Mouse (Mus musculus) brain, embryonic 18.5 days (tissue): ENCODE measurements around the gene Ak2.

Source experiments
- DNase-seq: peaks from one replicate; pipeline ENCODE4 v3.0.0-alpha.2; 2012; ENCODE audit warnings: low read depth, low spot score

The Ak2 gene

DNA sequence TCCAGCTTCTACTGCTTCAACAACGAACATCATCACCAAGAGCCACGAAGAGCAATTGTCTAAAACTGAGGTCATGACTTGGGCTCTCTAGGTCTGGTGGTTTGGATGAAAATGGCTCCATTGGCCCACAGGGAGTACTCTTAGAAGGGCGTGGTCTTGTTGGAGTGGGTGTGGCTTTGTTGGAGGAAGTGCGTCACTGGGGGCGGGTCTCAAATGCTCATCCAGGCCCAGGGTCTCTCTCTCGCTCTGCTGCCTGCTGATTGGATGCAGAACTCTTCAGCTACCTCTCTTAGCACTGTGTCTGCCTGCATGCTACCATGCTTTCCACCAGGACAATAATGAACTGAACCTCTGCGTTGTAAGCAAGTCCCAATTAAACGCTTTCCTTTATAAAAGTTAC is 17.1 kb upstream of the Ak2 start:
- DNase-seq: no peak

DNA sequence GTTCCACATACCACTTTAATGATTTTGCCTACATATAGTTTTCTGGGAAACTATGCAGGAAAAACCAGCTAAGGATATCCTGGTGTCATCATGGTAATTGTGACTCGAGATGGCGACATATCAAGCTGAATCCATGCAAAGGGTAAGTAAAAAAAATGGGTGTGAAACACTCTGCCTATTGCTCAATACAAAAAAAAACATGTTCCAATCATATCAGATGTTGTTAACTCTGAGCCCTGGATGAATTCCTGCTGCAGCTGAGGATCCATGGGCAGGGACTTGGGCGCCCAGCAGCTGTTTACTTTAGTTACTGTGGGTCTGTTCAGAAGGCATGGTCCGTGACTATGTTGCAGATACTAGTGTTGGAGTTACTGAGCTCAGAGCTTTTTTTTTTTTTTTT is 15.2 kb upstream of the Ak2 start:
- DNase-seq: no peak

DNA sequence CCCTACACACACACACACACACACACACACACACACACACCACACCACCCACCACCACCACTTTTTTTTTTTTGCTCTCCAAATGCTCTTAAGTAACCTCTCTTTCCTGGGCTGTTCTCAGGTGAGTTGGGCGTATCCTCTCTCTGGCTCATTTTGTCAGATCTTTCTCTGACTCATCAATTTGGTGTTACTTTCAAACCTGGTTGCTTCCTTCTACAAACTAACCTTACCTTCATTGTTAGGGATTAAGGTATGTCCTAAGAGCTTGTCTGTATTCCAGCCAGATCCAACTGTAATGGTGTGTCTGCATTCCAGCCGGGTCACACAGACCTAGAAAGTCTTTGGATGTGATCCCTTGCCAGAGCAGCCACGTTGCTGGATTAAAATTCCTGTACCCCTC is 14.5 kb upstream of the Ak2 start:
- DNase-seq: no peak

DNA sequence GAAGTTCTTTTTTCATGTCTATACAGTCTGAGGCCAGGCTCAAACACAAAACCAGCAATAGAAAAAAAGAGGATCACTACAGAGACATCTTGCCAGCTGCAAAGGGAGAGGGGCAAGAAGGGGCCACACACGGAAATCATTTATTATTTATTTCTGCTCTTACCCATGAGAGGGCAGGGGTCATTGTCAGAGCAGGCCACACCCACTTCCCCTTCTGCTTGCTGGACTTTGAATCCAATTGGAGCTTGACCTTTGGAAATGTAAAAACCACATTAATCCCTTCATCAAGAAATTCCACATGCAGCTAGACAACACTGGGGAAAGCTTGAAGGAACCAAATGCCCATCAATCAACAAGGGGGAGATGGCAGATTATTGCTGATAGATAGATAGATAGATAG is 13.1 kb upstream of the Ak2 start:
- no peak for DNase-seq

DNA sequence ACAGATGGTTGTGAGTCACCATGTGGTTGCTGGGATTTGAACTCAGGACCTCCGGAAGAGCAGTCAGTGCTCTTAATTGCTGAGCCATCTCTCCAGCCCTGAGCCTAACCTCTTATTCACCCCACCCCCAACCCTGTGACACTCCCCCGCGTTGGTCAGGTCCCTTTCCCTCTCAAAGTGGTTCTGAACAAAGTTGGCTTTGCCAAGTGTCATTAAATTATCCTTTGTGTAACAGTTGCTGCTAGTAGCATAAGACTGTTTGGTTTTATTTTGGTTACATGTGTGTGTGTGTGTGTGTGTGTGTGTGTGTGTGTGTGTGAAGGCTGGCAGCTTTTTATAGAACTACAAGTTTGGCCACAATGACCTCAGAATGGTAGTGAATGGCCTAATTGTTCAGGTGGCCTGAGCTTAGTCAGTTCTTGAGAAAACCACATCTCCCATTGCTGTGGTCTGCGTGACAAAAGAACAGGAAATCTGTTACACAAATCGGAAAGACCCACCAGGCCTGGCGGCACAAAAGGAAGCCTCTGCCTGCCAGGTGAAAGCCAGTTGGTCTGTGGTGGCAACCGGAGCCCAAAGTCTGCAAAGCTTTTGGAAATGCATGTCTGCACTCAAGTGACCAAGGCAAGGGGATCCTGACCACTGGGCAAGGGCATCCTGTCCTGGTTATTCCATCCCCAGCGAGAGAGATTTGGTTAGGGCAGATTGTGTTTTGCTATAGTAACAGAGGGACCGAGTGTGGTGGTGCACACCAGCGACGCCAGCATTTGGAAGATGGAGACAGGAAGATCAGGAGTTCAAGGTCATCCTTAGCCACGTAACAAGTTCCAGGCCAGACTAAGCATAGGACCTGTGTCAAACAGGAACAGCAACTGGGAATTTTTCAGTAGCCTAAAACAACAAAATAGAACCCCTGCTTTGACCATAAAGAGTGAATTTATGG is 10.6 kb upstream of the Ak2 start:
- no peak for DNase-seq

DNA sequence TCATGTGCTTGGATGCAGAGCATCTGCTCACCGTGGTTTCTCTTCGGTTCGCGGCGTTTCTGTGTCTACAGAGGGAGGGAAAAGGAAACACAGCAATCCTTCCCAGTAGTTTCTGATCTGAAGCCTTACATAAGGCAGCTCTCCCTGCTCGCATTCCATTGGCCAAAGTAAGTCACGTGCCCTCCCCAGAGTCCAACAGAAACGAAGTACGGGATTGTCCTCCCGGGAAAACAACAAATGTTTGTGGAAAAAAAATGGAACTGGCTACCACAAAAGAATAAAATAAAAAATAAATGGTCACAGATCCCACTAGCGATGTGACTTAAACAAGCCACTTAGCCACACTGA is 10.0 kb upstream of the Ak2 start:
- no peak for DNase-seq

DNA sequence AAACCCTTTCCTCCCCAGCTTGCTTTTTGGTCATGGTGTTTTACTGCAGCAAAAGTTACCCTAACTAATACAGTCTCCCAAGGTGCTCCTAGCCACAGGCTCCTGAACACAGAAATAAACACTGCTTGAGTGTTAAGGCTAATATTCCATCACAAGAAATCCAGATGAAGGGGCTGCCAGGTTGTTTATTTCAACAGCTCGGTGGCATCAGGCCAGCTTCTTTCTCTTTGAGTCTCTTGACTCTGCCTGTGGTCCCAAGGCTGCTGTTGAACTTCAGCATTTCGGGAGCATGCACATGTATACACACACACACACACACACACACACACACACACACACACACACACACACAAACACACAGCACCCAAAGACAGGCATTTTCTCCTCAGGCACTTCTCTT is 8.6 kb upstream of the Ak2 start:
- no peak for DNase-seq

DNA sequence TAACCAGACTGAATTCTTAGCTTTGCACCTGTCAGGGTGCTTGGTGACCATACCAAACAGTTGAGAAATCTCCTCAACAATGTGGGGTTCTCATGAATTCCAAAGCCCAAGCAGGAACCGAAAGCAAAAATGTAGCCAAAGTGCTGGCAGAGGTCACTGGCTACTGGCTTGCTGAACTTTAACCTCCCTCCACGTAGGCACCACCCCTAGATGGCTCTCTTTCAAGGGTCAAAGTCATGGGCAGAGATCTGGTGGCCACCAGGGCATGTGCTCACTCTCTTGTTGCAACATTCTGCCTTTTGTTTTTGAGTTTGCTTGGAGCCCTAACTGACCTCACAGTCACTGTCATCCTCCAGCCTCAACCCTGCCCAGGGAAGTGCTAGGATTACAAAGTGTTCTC is 8.1 kb upstream of the Ak2 start:
- DNase-seq: no peak

DNA sequence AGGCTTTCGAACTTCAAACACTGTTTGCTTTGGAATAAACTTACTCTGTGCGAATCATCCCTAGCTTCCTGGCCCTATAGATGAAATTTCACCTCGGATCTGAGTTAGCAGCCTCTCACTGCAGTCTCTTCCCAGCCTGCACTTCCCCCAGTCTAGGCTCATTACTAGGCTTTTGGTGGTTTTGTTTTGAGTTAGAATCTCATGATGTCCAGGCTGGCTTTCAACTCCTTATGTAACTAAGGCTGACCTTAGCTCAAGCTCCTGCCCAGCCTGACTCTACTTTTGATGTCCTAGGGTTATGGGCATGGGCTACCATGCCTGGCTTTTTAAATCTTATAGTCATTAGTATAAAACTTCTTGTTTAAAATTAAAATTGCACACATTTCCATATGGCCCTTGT is 7.2 kb upstream of the Ak2 start:
- no peak for DNase-seq

DNA sequence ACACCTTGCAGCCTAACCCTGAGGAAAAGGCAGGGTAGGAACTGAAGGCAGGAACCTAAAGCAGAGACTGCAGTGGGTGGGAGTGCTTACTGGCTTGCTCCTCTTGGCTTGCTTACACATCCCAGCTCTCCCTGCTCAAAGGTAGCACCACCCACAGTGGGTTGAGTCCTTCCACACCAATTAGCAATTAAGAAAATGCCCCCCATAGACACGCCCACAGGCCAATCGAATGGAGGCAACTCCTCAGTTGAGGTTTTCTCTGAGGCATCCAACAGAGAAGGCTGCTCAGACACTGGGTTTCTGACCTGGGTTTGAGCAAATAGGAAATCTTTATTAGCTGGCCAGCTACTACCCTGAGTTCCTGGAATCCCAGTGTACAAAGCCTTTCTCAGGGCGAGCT is 2.8 kb upstream of the Ak2 start:
- DNase-seq: no peak

DNA sequence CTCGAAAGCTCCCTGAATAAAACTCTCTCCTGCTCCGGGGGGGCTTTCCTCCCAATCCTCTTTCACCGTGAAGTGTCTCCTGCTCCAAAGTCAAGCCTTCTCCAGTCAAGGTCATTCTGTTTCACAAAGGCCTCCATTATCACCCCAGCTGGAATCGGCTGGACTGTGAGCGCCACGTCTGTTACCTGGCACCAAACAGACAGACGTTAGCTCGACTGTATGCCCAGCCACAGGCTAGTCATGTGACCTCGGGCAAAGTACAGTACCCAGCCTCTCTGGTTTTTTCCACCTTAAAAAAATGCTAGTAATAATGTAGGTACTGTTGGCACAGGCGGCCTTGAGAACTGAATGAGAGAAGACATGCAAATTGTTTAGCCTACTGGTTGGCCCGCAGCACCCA is 2.1 kb upstream of the Ak2 start:
- DNase-seq: no peak

DNA sequence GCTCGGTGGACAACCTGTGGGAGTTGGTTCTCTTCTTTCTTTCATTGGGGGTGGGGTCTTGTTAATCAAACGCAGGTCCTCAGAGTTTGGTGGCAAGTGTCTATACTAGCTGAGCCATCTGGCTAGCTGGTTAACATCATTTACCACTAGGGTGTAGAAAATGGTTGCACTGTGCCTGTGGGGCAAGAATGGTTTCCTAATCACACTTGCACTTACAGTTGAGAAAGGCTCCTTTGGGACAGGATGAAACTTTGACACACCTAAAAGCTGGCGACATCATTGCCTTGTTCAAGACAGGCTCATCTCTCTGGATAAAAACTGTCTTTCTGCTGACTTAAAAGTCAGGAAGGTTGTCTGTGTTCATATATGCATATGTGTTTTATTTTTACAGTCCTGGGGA is 418 bp downstream of the Ak2 start:
- DNase-seq: no peak

DNA sequence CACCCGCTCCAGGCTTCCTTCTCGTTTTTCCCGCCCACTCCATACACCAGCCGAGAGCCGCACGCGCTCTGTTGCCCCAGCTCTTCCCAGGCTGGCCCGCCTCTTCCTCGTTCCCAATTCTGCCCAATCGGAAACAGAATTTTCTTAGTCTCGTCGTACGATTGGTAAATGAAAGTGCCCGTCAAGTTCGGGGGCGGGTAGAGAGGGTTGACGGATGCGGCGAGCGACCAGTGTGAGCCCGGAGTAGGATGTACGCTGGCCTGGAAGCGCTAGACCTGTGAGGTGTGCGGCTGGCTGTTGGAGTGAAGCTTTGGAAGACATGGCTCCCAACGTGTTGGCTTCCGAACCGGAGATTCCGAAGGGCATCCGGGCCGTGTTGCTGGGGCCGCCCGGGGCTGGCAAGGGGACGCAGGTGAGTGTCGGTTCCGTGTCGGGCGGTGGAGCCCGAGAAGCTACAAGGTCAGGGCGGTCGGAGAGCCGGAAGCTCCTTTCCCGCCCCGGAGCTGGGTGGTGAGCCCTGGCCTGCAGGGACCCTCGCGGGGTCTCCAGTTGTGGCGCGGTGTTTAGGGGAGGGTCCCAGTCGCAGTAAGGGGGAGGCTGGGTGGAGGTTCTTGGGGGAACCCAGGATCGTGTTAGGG is 1.4 kb downstream of the Ak2 start:
- DNase-seq: peak; percentile 95

DNA sequence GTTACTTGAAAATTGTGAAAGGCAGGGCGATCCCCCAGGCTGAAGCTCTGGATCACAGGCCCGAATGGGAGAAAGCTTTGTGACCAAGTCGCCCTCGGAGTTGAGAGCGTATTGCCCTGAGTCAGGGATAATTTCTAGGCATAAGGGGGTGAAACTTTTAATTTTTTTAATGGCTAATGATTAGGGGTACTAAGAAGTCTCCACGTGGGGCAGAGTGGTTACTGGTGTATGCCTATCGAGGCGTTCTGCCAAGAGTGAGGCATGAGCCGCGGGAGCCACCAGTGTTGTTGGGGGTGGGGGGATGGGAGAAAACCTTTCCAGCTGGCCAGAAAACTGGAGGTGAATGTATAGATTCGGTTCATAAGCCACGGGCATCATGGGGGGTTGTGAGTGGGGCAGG is 1.9 kb downstream of the Ak2 start:
- DNase-seq: no peak

DNA sequence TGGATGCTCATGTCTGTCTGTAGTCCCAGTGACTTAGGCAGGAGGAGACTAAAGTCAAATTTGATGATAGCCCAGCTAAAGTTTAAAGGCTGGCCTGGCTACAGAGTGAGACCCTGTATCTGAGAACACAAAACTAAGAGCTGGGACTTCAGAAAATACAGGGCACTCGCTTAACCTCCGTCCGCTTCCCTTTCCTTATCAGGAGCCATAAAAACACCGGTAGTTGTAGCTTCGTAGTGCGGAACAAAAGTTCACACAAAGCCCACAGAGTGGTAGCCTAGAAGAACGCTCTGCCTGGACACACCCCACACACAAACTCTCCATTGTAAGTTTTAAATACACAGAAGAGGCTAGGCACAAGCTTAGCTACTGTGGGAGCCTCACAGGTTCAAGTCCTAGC is 3.5 kb downstream of the Ak2 start:
- DNase-seq: no peak

DNA sequence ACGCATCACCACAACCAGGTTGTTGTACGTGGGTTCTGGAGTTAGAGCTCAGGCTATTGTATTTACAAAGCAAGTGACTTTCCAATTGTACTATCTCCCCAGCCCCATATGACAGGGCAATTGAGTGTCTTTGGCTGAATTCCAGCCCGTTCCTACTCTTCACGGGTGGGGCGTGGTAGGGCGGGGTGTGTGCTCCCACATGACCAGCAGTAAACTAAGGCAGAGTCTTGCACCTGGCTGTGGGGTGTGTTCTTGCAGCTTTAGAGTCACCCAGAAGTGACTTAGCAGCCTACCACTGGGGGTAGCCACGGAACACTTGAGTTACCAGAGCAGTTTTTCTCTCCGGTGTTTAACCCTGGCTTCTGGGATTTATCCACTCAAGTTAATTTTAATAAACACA is 5.5 kb downstream of the Ak2 start:
- no peak for DNase-seq

DNA sequence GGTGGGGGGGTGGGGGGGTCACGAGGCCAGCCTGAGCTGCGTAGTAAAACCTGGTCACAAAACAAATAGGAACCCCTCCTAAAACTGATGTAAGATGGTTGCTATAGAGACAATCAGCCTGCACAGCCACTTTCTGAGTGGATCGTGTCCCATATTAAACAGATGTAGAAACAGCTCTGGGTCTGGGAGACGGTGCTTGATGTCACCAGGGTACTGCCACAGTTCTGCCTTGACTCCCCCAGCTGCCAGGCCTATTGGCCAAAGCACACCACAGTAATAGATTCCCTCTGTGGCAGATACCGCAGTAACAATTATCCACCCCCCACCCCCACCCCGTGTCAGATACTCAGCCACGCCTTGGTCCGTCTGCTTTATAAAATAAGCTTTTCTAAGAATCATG is 6.6 kb downstream of the Ak2 start:
- DNase-seq: no peak

DNA sequence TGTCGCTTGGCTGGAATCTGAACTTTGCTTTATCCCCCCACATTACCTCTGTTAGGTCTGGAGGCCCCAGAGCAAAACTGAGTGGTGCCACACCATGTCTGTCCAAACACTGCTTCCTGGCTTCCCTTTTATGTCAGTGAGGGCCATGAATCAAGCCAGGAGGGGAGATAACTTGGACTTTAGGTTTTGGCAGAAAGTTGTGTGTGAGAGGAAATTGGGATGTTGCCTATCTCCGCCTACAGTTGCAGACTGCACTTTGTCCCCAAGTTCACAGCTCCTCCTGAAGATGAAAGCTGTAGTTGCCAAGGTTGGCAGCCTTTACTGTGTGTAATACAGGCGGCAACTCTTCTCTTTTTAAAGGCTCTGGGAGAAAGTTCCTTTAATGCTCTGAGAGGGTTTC is 9.0 kb downstream of the Ak2 start:
- DNase-seq: no peak

DNA sequence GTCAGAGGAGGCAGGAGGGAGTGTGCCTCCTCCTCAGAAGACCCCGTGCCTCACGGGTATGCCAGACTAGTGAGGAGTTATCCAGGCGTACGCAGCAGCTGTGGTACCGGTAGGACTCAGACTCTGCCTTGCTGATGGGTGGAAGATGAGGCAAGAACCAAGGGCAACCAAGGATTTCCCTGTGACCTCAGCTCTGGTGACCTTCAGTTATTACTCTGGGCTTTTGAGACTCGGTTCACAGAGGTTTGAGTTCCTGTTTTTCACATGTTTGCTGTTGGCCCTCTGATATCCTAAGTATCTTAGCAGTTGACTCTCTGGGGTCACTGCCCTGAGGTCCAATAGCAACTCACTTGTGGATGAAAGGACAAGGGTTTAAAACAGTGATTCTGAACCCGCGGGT is 12.0 kb downstream of the Ak2 start:
- no peak for DNase-seq

DNA sequence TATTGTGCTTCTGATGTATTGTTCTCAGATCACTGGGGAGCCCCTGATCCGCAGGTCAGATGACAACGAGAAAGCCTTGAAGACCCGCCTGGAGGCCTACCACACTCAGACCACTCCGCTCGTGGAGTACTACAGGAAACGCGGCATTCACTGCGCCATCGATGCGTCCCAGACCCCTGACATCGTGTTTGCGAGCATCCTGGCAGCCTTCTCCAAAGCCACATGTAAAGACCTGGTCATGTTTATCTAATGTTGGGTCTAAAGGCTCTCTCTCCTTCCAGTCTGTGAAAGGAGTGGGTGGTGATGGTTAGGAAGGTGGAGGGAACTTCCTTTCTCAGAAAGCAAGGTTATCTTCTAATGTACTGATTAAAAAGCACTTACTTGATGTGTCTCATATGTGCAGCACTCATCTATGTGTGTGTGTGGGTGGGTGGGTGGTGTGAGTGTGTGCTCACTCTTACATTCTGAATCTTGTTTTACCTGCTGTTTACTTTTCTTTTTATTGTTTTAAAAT is 16.3 kb downstream of the Ak2 start:
- DNase-seq: no peak

DNA sequence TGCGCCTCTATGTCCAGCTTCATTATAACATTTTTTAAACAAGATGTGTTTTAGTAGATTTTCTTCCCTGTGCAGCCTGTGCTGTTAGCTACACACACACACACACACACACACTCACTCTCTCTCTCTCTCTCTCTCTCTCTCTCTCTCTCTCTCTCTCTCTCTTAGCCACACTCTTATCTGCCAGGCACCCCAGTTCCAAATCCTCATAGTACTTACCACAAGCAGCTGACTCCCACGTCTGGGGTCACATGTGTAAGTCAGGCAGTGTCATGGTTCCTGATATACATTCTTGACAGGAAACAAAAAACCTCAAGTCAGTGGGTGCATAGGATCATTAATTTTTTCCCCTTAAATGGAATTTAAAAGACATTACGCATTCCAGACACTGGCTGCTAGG is 16.9 kb downstream of the Ak2 start:
- no peak for DNase-seq

DNA sequence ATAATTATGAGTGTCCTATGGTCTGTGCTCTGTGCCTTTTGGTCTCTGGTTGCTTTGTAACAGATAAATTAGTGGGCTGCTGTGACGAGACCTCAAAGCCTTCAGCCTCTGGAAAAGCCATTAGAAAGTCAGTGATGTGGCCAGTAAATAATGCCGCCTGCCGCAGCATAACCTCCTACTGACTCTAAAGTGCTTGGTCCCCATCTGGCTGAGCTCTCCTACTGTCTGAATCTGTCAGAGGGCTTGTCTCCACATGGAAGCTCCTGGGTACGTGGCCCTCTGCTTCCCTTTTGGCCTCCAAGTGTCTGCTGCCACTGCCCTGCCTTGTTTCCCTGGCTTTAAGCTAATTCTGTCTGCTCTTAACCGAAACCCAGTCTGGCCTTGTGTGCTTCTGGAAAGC is 17.8 kb downstream of the Ak2 start:
- no peak for DNase-seq

DNA sequence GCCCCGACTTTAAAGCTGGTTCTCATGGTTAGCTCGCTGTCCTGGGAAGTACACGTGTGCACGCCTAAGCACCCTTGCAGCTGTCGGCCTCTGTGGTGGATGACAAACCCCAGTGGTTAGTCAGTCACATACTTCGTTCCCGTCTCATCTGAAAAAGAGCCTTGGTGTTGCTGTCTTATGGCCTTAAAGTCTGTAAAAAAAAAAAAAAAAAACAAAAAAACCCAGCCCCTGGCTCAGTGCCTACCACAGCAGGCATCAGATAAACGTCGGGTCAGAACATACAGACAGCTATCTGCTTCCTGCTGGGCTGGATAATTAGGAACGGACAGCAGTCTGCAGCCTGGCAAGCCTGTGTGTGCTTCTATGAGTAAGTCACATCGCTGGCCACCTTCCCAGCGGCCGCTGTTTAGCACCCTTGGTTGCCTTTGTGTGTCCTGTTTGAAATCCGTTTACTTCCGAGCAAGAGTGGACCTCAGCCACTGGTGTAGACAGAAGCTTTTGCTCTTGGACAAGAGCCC is 19.9 kb downstream of the Ak2 start:
- peak; percentile 26 for DNase-seq
